Mouse (Mus musculus): ENCODE data around the gene Clec2i.
"Not testable (repeated sequence)": the region's sequence is repeated elsewhere in the genome, so short reads cannot be mapped to it uniquely, and the experiment has no call there.

The Clec2i gene

DNA sequence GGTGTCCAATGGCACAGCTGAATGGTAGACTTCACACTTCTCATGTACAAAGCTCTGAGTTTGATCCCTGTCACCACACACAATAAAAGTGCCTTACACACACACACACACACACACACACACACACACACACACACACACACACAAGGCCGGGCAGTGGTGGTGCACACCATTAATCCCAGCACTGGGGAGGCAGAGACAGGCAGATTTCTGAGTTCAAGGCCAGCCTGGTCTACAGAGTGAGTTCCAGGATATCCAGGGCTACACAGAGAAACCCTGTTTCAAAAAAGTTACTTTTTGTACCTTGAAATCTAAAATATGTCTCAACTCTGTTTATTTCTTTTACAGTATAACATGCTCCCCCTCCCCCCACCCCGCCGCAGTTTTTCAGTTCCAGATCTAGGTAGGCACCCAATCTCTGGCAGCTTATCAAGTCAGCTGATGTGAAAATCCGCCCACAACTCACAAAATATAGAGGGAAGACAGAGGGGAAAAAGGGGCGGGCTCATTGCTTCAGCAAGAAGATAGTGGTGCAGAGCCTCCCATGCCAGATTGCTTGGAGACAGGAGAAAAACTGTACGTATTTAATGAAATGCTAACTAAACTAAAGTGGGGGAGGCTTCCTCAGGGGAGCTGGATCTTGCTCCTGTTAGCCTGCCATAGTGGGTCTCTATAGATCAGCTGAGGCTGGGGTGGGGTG, at the start of gene Clec2i:
Gene Clec2i (plus strand): TSS at position 498 of the 700 bp plus-strand sequence.
- DNase-seq: not testable (repeated sequence)

DNA sequence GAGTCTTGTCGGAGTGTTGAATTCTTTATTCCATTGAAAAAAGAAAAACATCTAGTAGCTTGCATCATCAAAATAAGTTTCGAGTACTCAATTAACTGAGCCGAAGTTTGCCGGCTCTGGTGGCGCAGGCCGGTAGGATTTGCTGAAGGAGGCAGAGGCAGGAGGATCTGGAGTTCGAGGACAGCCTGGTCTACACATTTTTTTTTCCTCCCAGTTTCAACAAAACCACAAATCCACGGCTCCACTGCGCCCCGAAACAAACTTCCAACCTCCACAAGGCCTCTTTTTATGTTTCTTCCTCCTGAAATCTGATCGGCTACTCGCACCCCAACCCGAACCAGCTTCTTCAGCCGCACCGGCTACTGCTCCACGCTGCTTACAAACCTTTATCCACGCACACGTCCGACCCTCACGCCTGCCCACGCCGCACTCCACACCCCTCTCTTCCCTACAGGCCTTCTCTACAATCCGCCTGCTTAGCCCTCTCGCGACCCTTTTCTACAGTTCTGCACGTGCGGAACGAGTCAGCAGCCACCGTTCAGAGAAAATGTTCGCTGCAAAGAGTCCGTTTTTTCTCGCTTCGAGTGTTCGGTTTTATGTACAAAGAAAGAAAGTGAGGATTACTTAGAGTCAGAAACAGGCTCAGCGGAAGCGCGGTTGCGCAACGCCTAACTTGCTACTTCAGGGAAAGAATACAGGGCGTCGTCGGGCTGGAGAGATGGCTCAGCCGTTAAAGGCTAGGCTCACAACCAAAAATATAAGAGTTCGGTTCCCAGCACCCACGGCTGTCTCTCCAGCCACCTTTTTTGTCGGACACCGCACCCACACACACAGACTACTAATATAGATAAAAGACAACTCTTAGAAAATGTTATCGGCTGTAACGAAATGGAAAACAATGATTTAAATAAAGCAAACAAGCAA, 48.8 kb upstream of the Clec2i start:
- DNase-seq: peak; percentile 87 to 92

DNA sequence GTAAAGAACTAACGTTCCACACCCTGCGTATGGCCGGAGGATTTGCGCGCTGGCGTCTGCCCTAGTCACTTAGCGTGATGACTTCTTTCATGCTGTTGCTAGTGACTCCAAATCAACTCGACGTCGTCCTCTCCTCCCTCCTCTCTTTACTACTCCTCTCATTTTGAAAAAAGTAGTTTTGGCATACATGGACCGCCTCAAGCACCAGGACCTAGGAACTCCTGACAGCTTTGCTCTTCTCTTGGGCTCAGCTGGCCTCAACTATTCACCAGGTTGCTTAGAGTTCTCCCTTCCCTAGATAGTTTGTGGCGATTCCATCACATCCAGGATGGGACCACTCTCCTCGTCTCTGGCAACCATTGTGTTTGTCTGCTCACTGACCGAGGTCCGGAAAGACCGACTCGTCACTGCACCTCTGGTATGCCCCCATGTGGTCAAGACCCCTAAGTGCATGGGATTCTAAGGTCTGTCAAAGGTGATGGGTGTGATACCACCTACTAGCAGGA, 48.1 kb upstream of the Clec2i start:
- DNase-seq: peak; percentile 92 to 93

DNA sequence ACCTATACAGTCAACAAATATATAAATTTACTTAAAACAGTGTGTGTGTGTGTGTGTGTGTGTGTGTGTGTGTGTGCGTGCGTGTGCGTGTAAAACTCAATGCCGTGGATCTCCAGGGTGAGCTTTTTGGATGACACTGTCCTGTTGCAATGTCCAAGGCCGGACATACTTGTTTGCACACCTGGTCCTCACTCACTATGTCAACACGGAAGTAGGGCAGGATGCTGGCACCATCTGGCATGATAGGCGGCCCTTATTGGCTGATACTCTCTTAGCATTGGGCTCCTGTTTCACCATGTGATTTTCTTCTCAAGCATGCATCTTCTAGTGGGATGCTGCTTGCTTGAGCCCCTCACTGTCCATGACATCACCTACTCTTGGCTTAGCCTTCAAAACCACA, 47.5 kb upstream of the Clec2i start:
- peak; percentile 29 to 41 for DNase-seq

DNA sequence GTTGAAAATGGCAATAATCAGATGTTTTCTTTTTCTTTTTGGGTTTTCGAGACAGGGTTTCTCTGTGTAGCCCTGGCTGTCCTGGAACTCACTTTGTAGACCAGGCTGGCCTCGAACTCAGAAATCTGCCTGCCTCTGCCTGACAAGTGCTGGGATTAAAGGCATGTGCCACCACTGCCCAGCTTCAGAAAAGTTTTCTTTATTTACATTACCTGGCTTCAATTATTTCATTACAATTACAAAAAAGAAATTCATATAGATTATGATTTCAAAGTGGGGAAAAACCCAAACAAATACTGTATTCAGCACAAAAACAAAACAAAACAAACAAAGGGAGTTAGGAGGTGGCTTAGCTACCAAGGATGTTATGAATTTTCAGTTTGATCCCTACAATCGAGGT, 46.7 kb upstream of the Clec2i start:
- not testable (repeated sequence) for DNase-seq

DNA sequence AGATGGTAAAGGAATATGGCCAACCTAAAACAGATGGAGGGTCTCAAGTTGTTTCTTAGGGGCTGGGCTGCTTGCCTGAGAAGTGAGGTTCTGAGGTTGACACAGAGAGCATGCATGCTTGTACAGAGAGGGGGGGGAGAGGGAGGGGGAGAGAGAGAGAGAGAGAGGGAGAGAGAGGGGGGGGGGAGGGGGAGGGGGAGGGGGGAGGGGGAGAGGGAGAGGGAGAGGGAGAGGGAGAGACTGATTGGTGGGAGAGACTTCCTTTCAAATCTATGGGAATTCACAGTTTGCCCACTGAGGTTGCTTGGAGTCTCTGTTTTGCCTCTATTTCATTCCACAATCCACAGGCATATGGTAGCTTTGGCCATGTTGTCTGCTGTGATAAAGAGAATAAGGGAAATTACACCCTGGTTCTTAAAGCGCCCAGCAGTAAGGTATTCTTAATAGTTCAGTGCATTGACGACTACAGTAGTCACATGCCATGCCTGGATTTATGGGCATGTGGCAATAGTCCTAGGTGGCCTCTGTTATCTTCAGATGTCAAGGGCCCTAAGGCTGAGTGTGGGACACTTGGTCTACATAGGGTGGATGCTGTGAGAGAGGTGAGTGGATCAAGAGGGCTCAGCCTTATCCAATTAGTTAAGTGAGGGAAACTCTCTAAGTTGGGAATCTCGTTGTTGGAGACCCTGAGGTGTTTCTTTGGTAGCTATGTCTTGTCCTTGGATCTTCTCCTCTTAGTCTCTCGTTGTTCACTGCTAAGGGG, 45.9 kb upstream of the Clec2i start:
- peak in 1 of 2 experiments; percentile 27 for DNase-seq

DNA sequence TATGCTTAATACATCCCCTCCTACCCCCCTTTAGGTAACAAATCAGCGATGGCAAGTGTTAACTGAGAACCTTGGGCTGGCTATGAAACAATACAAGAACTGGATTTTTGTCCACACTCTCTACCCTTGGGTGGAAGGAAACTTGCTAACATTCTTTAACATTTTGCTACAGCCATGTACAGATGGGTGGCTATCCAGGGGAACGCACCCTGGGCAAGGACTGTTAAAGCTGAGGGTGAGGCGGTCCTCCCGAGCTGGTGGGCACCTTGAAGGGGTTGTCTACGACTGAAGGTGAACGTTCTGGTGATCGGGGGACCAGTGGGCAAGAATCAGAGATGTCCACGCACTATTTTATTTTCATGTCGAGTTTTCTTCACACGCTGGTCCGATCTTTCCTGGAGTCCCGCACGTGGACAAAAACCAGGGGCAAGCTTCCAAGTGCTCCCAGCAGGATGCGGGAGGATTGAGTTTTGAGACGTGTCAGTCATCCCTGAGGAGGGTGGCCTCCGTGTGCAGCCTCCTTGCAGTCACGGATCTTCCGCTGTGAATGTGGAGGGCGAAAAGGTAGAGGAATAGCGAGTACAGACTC, 44.9 kb upstream of the Clec2i start:
- DNase-seq: peak; percentile 88 to 91

DNA sequence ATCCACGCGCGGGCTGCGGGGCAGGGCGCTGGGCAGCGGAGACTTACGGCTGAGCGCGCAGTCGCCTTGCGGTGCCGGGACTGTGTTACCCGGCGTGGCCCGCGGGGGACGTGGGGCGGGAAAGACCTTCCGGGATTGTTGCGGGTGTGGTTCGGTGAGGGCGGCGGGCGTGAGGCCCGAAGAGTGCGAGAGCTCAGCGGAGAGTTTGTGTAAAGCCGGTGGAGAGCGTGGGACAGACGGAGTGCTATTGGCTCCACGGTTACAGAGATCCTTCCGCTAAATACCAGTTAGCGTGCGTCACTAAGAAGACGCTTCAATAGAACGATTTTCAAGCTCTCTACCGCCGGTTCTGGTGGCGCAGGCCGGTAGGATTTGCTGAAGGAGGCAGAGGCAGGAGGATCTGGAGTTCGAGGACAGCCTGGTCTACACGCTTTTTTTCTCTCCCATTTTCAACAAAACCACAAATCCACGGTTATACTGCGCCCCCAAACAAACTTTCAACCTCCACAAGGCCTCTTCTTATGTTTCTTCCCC, 44.4 kb upstream of the Clec2i start:
- DNase-seq: peak; percentile 94 to 96

DNA sequence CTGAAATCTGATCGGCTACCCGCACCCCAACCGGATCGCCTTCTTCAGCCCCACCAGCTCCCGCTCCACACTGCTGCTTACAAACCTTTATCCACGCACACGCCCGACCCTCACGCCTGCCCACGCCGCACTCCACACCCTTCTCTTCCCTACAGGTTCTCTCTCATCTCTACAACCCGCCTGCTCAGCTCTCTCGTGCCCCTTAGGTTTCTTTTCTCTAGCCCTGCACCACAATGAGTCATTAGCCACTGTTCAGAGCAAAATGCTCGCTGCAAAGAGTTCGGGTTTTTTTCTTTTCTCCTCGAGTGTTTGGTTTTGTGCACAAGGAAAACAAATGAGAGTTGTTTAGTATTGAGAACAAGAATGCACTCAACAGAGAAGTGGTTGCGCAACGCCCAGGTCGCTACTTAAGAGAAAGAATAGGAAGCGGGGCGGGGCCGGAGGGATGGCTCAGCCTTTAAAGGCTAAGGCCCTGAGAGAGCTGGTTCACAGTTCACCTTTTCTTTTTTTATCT, 43.9 kb upstream of the Clec2i start:
- peak; percentile 65 to 70 for DNase-seq

DNA sequence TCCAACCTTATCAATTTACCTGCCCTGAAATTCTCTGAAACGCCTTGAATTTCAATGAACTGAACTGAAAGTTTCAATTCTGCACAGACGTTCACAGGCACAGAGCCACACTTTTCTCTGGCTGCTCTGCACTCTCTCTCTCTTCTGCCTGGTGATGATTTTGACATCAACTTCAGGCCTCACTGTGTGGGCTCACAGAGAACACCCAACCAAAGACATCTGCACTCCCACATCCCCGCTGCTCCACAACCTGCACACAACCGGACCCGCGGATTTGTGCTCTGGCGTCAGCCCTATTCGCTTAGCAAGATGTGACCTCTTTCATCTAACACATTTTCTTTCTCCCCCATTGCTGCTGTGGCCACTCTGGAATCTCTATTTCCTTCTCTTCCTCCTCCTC, 43.3 kb upstream of the Clec2i start:
- peak; percentile 46 to 57 for DNase-seq

DNA sequence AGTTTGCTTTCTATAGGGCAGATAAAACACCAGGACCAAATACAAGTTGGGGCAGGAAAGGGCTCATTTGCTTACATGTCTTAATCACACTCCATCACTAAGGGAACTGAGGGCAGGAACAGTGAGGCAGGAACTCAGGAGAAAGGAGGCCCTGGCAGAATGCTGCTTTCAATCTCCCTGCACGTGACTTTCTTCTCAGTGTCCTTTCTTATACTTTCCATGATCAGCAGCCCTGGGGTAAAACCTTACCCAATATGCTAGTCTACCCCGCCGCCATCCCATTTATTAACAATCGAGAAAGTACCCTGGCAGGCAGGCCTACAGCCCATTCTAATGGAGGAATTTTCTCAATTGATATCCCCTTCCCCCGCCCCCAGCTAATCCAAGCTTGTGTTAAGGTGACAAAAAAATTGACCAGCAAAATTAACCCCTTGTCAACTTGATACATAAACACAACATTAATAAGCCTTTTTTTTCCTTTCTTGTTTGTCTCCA, 42.8 kb upstream of the Clec2i start:
- peak; percentile 33 to 38 for DNase-seq

DNA sequence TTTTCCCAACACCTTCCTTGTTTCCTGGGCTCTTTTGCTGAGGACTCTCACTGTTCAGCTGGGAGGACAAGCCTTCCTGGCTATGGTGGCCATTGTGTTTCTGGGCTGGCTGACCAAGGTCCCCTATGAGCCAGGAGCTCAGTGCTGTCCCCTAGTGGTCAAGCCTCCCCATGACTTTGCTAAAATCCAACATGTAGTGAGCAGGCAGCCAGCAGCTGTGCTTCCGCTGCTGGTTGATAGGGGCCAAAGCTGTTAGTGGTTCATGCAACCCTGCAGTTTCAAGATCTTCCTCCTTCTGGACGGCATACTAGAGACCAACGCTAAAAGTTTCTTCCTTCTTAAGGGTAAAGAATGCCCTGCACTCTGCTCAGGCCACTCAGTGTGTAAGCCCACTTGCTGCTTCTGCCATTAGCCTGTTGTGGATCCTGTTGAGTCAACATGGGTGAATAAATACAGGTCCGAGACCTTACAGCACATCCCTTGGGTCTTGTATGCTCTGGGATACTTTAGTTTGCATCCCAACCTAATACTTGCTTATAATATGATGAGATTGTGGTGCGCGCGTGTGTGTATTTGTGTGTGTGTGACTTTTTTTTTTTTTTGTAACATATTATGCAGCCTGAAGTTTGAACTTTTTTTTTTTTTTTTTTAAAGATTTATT, 41.9 kb upstream of the Clec2i start:
- DNase-seq: peak; percentile 93 to 96

DNA sequence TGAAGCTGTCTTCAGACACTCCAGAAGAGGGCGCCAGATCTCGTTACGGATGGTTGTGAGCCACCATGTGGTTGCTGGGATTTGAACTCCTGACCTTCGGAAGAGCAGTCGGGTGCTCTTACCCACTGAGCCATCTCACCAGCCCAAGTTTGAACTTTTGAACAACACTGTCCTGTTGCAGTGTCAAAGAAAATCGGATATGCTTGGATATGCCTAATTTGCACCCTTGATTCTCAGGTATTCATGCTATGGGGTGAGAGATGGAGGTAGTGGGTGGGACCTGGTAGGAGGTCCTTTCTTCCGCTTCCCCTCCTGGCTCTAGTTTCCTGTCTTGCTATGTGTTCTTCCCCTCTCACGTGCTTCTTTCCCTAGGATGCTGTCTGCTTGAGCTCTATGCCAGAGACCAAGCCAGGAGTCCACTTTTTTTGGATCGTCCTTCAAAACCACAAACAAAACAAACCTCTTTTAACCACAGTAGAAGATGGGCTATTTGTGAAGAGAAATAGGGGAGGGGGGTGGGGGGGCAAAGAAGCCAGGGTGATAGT, 41.3 kb upstream of the Clec2i start:
- no peak for DNase-seq

DNA sequence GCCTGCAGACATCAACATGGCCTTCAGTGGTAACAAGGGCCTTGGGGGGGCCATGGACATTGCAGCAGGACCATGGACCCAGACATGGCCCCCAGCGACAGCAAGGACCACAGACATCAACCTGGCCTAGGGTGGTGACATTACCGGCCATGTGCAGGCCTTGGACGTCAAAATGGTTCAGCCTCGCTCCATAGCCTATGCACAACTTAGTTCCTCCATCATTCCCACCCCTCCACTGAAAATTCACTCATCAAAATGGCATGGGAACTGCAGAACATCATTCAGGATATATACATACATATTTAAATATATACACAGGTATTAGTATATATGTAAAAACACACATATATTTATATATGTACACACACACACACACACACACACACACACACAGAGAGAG, 40.0 kb upstream of the Clec2i start:
- DNase-seq: no peak

DNA sequence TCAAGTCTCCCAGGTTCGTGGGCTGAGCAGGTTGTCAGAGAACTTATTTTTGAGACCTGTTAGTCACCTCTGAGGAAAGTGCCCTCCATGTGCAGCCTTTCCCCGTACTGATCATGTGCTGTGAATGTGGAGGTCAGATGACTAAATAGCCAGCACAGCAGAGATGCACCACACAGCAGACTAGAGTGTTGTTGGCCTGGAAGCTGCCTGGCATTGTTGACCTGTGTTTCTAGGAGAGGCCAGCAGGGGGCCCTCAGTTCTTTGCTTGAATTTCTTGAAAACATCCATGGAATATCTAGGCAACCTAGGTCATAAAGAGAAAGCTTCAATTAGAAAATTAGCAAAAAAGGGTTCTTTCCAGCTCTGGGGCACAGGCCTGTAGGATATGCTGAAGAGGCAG, 37.5 kb upstream of the Clec2i start:
- peak; percentile 65 to 67 for DNase-seq

DNA sequence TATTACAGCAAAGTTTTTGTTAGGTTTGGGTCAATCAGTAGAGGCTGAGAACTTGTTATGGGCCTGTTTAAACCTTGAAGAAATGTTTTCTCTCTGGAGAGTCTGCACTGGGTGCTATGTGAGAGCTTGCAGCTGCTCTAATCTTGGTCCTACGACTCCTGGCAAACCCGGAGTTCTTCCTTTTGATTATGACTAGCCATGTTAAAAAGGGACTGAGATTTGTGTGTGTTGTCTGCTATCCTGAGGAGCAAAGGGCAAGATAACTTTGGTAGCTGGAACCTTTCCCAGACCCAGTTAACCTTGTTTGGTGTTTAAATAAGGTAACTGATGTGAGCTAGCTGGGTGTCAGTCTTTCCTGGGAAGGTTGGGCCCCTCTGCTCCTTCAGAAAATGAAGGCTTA, 36.7 kb upstream of the Clec2i start:
- DNase-seq: no peak

DNA sequence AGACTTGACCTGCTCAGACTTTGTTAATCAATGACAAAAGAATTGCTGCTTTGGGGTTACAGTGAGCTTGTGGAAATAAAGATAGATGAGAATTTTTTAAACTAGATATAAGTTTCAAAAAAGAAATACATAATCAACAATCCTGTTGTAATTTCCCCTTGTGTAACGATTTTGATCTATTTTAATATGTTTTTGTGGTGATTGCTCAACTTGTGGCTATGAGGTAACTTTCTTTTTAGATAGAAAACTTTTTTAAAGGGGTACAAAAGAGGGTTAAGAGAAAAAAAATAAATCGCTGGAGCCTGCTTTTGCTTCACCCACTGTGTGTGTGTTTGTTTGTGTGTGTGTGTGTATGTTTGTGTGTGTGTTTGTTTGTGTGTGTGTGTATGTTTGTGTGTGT, 36.2 kb upstream of the Clec2i start:
- DNase-seq: no peak

DNA sequence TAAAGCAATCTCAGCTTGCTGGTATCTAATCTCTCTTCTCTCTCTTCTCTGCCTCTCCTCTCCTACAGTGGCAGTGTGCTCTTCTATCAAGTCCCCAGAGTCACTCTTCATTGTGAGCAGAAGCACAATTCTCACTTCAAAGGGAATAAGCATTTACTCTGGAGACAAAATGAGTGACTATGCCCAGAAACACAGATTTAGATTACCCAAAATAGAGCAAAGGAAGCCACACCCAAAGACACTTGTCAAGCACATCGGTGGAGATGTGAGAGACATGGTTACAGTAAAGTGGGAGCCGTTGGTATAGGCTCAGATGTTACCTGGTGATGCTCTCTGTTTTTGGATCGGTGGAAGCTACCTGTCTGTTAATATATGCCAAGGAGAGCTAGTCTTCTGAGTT, 34.6 kb upstream of the Clec2i start:
- no peak for DNase-seq

DNA sequence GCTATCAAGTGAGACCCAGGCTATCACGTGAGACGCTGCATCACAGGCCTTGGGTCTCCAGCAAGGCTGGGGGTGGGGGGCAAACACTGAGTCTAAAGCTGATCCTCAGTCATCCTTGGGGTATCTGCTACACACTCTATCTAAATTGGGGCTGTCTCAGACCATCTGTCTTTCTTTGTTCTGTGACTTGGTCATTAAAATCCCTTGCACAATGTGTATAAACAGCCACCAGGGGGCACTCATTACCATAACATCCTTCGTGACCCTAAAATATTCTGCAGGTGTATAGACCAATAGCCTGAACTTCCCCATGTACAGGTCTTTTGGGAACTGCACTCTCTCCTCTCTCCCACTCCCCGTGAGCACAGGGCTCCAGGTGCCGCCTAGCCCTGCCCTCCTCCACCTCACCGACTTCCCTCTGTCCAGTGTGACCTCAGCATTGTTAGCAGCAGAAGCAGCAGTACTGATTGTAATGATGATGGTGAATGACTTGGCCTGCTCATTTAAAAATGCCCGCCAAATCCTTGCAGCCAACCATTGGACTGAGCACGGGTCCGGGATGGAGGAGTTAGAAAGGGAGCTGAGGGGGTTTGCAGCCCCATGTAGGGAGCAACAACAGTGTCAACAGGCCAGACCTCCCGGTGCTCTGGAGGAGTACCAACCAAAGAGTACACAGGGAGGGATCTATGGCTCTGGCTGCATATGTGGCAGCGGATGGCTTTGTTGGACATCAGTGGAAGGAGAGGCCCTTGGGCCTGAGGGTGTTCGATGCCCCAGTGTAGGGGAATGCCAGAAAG, 33.2 kb upstream of the Clec2i start:
- DNase-seq: peak; percentile 82 to 89

DNA sequence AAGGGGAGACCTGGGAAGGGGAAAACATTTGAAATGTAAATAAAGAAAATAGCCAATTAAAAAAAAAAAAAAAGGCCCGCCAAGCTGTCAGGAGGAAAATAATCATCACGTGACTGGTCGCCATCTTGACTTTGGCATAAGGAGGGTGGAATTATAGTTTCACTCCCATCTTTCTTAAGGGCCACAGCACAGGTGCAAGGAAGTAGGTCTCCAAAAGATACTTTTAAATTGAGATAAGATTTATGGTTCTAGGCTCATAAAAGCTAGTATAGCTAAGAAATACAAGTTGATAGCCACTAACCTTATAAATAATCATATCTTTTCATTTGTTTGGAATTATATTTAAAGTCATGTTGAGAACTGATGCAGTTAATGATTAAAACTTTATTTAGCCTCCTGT, 32.5 kb upstream of the Clec2i start:
- no peak for DNase-seq

Data from cerebellum, postnatal 10 days (tissue).